Mouse (Mus musculus) embryonic facial prominence, embryonic 12.5 days (tissue): ENCODE results near the gene Camkv. TPM values are rescaled to one million over a fixed set of nuclear protein-coding genes. Genes with fewer than 3 reads are reported as not detected.

ENCODE experiments used
- ATAC-seq: fragments of 200-750 bp; cut with Nextera tagmentation; 2 replicates; pipeline ENCODE4 v1.8.0; 2017; ENCODE audit not compliant: insufficient number of reproducible peaks, insufficient read depth, low FRiP score, low TSS enrichment
- H3K27ac ChIP-seq: fragments of 300-500 bp; sonication (generic); 2 replicates; pipeline ENCODE4 v1.5.1; 2016; ENCODE audit warnings: mild to moderate bottlenecking
- H3K27me3 ChIP-seq: fragments of 300-500 bp; sonication (generic); 2 replicates; pipeline ENCODE4 v1.6.1; 2016; ENCODE audit warnings: mild to moderate bottlenecking, moderate library complexity
- H3K36me3 ChIP-seq: fragments of 300-500 bp; sonication (generic); 2 replicates; pipeline ENCODE4 v1.6.1; 2016; ENCODE audit warnings: mild to moderate bottlenecking
- H3K4me1 ChIP-seq: fragments of 300-500 bp; sonication (generic); 2 replicates; pipeline ENCODE4 v1.6.1; 2016
- H3K4me2 ChIP-seq: fragments of 300-500 bp; sonication (generic); replicated peaks from 2 replicates; pipeline ENCODE4 v1.6.1; 2016; ENCODE audit warnings: mild to moderate bottlenecking, moderate library complexity
- H3K4me3 ChIP-seq: fragments of 300-500 bp; sonication (generic); 2 replicates; pipeline ENCODE4 v1.5.1; 2016; ENCODE audit warnings: mild to moderate bottlenecking
- H3K9ac ChIP-seq: fragments of 300-500 bp; sonication (generic); 2 replicates; pipeline ENCODE4 v1.6.1; 2016; ENCODE audit warnings: mild to moderate bottlenecking, moderate library complexity
- H3K9me3 ChIP-seq: fragments of 300-500 bp; sonication (generic); 2 replicates; pipeline ENCODE4 v1.6.1; 2016; ENCODE audit warnings: mild to moderate bottlenecking, moderate library complexity
- WGBS: fragments of 180-500 bp; shearing (Covaris S2); methylation state at CpG from one replicate; pipeline ENCODE4 v1.1.7; 2016; 5-methylcytosine and 5-hydroxymethylcytosine counted together
- polyA plus RNA-seq: library from polyadenylated mRNA; unstranded; fragments of >200 nt; fragmentation: Nextera tagmentation; extraction: Ambion mirVana; gene quantifications from 2 replicates; pipeline ENCODE4 v1.2.1, GENCODE M21; 2016

Gene Camkv
- polyA plus RNA-seq, 1 experiment from 2014 or later = 7.0 TPM

DNA sequence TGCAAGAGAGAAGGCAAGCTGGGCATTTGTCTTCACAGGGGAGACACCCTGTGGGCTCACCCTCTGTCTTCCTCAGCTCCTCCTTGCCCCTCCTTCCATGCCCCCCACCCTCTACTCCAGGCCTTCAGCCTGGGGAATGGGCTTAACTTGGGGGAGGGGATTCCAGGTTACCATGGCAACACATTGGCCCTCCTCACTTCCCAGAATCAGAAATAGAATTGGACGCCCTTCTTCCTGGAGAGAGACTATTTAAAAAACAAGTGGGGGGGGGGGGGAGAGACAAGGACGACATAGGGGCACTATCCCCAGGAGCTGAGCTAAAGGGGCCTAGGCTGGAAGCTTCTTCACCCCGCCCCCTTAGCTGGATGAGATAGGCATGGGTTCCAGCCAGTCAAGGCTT is 10.2 kb upstream of the Camkv start:
- H3K4me3 ChIP-seq = no peak overlapping the region
- H3K27ac ChIP-seq = no peak overlapping the region
- no peak overlapping the region for H3K4me2 ChIP-seq
- H3K9me3 ChIP-seq = no peaks in the 10 kb centered on the region
- H3K27me3 ChIP-seq = 0 out of 2 replicates have a peak, but pooled peaks cover 6% of the 10 kb centered on the region
- 41% methylated on average over 3 of the region's 3 CpGs for WGBS
- H3K4me1 ChIP-seq = 0 out of 2 replicates have a peak, but pooled peaks cover 8% of the 10 kb centered on the region
- no peaks in the 10 kb centered on the region for H3K36me3 ChIP-seq
- ATAC-seq = no peak
- peak overlapping the region; percentile 40 for H3K9ac ChIP-seq

GRCm38 (mm10) chr9:107926920-107927420 is 8.5 kb upstream of the Camkv start:
- H3K4me2 ChIP-seq = no peak overlapping the region
- ATAC-seq = no peak
- 39% methylated on average over 9 of the region's 9 CpGs for WGBS
- no peak overlapping the region for H3K9ac ChIP-seq
- no peaks in the 10 kb centered on the region for H3K9me3 ChIP-seq
- H3K4me3 ChIP-seq = no peak overlapping the region
- H3K36me3 ChIP-seq = no peaks in the 10 kb centered on the region
- no peak overlapping the region for H3K27ac ChIP-seq
- H3K27me3 ChIP-seq = 0 out of 2 replicates have a peak, but pooled peaks cover 6% of the 10 kb centered on the region
- 0 out of 2 replicates have a peak, but pooled peaks cover 8% of the 10 kb centered on the region for H3K4me1 ChIP-seq

- H3K9me3 ChIP-seq = no peaks in the 10 kb centered on the region
- no peaks in the 10 kb centered on the region for H3K36me3 ChIP-seq
- 0 out of 2 replicates have a peak, but pooled peaks cover 6% of the 10 kb centered on the region for H3K27me3 ChIP-seq
- no peak for ATAC-seq
- 0 out of 2 replicates have a peak, but pooled peaks cover 8% of the 10 kb centered on the region for H3K4me1 ChIP-seq
- no peak overlapping the region for H3K9ac ChIP-seq
- no peak overlapping the region for H3K4me2 ChIP-seq
- no peak overlapping the region for H3K27ac ChIP-seq
- no peak overlapping the region for H3K4me3 ChIP-seq
- 76% methylated on average over 5 of the region's 5 CpGs for WGBS
Measured at GRCm38 (mm10) chr9:107927749-107928148, 7.7 kb upstream of the Camkv start.

GRCm38 (mm10) chr9:107928169-107928568 is 7.3 kb upstream of the Camkv start, which contains the start of gene Actl11:
Gene Actl11 (plus strand): TSS chr9:107928469.
- no peak for ATAC-seq
- 0 out of 2 replicates have a peak, but pooled peaks cover 6% of the 10 kb centered on the region for H3K27me3 ChIP-seq
- H3K9me3 ChIP-seq = no peaks in the 10 kb centered on the region
- H3K4me2 ChIP-seq = no peak within 1 kb of the TSS
- H3K27ac ChIP-seq = no peak within 1 kb of the TSS
- WGBS = 82% methylated on average over 3 of the region's 3 CpGs
- H3K36me3 ChIP-seq = no peaks in the 10 kb centered on the region
- no peak within 1 kb of the TSS for H3K4me3 ChIP-seq
- no peak within 1 kb of the TSS for H3K9ac ChIP-seq
- H3K4me1 ChIP-seq = 0 out of 2 replicates have a peak, but pooled peaks cover 8% of the 10 kb centered on the region

DNA sequence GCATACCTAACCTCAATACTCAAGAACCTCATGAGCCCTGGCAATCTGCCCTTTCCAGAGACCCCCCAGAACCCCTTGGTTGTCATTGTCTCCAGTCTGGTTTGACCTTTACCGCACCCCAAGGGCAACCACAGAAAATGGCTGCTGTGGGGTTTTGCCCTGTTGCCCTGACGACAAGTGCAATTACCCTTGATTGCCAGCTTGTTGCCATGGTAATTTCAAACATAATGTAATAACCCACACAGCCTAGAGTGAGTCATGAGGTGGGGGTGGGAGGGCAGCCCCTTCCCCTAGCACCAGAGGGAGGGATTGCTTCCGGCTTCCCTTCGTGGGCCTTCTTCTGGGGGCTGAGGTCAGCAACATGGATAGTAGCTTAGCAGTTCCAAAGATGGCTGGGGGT is 3.3 kb upstream of the Camkv start:
- no peak for ATAC-seq
- 54% methylated on average over 4 of the region's 4 CpGs for WGBS
- H3K27ac ChIP-seq = no peak overlapping the region

DNA sequence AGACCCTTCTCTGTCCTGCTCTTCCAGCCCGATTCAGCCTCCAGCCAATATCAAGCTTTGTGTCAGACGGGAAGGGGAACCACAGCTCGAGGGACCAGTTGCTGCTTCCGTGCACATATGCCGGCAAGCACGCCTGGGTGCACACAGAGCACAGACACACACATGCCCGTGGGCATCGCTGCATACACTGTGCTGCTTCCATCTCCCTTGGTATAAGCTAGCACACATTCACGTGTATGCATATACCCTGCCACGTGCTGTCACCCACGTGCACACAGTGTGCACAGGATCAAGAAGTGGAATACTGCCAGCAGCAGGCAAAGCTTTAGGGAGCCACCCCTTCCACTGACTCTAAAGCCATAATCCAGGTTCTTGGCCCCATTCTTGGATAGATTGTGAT is 1.3 kb upstream of the Camkv start:
- H3K9ac ChIP-seq = no peak overlapping the region
- H3K4me2 ChIP-seq = no peak overlapping the region
- 86% methylated on average over 11 of the region's 11 CpGs for WGBS
- H3K27me3 ChIP-seq = peaks cover 28% of the 10 kb centered on the region
- no peaks in the 10 kb centered on the region for H3K9me3 ChIP-seq
- H3K4me1 ChIP-seq = peaks cover 15% of the 10 kb centered on the region
- H3K4me3 ChIP-seq = no peak overlapping the region
- no peak overlapping the region for H3K27ac ChIP-seq
- ATAC-seq = no peak
- no peaks in the 10 kb centered on the region for H3K36me3 ChIP-seq

More for the DNA sequence above, 3.3 kb upstream of the Camkv start:
- Histone ChIP-seq H3K4me2 (no peak overlapping the region), H3K4me3 (no peak overlapping the region), H3K27me3 (peaks cover 25% of the 10 kb centered on the region), H3K9me3 (no peaks in the 10 kb centered on the region), H3K36me3 (no peaks in the 10 kb centered on the region), H3K9ac (no peak overlapping the region), H3K4me1 (peaks cover 15% of the 10 kb centered on the region)

DNA sequence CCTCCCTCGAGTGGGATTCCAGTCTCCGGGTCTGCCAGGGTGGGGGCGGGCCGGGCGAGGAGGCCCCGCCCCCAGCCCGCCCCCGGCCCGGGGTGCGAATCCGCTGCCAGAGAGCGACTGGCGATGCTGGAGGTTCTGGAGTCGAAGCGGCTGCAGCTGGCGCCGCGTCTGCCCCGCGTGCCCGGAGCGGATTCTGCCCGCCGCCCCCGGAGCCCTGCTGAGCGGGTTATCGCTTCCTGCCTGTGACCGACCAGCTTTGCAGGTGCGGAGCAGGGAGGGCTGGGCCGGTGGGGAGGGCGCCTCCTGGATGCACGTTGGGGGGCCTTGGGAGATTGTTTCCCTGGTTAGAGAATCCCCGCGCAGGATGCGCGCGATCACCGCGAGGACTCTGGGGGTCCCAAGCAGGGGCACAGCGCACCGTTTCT is 328 bp downstream of the Camkv start:
- Histone ChIP-seq H3K27me3 (peaks cover 28% of the 10 kb centered on the region), H3K36me3 (no peaks in the 10 kb centered on the region), H3K4me3 (peak overlapping the region; percentile 53), H3K4me2 (peak overlapping the region; percentile 92), H3K9ac (peak overlapping the region; percentile 56), H3K27ac (no peak overlapping the region), H3K4me1 (peaks cover 15% of the 10 kb centered on the region), H3K9me3 (no peaks in the 10 kb centered on the region)
- WGBS = under 1% methylated on average over 41 of the region's 41 CpGs
- no peak for ATAC-seq

DNA sequence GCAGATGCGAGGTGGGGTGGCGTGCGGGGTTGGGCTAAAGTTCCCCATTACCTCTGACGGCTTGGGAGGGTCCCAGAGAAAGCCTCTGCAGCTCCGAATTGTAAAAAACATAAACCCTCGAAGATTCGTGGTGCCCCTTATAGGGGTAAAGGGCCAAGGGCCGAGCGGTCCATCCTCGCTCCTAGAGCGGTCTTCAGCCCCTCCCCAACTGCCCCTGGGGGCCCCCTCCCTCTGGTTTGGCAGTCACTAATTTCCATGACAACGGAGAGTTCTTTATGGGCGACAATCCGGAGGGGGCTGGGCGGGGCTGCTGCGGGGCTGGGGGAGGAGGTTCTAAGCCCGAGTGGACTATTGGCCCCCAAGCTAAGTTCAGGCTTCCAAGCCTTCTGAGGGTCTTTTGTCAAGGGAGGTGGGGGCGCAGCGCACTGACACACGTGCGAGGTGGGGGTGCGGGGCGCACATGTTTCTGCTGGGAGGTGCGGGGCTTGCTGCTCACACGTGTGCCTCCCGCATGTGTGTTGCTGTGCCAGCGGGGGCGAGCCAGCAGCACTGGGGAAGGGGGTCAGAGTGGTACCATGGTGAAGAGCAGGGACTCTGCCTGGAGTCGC is 845 bp downstream of the Camkv start:
- Histone ChIP-seq H3K27me3 (peaks cover 28% of the 10 kb centered on the region), H3K4me3 (peak overlapping the region; percentile 53), H3K9ac (peak overlapping the region; percentile 56), H3K27ac (no peak overlapping the region), H3K4me1 (peaks cover 15% of the 10 kb centered on the region), H3K4me2 (peak overlapping the region; percentile 92), H3K36me3 (no peaks in the 10 kb centered on the region), H3K9me3 (no peaks in the 10 kb centered on the region)
- ATAC-seq = no peak
- under 1% methylated on average over 29 of the region's 29 CpGs for WGBS

- H3K9me3 ChIP-seq = no peaks in the 10 kb centered on the region
- peak overlapping the region; percentile 53 for H3K4me3 ChIP-seq
- 0 out of 2 replicates have a peak overlapping the region, but pooled peaks have one; percentile 56 for H3K9ac ChIP-seq
- 14% methylated on average over 3 of the region's 3 CpGs for WGBS
- no peak overlapping the region for H3K27ac ChIP-seq
- peak overlapping the region; percentile 92 for H3K4me2 ChIP-seq
- H3K27me3 ChIP-seq = peaks cover 28% of the 10 kb centered on the region
- H3K4me1 ChIP-seq = peaks cover 15% of the 10 kb centered on the region
- ATAC-seq = no peak
- no peaks in the 10 kb centered on the region for H3K36me3 ChIP-seq
Measured at GRCm38 (mm10) chr9:107936831-107937230, 1.4 kb downstream of the Camkv start.

DNA sequence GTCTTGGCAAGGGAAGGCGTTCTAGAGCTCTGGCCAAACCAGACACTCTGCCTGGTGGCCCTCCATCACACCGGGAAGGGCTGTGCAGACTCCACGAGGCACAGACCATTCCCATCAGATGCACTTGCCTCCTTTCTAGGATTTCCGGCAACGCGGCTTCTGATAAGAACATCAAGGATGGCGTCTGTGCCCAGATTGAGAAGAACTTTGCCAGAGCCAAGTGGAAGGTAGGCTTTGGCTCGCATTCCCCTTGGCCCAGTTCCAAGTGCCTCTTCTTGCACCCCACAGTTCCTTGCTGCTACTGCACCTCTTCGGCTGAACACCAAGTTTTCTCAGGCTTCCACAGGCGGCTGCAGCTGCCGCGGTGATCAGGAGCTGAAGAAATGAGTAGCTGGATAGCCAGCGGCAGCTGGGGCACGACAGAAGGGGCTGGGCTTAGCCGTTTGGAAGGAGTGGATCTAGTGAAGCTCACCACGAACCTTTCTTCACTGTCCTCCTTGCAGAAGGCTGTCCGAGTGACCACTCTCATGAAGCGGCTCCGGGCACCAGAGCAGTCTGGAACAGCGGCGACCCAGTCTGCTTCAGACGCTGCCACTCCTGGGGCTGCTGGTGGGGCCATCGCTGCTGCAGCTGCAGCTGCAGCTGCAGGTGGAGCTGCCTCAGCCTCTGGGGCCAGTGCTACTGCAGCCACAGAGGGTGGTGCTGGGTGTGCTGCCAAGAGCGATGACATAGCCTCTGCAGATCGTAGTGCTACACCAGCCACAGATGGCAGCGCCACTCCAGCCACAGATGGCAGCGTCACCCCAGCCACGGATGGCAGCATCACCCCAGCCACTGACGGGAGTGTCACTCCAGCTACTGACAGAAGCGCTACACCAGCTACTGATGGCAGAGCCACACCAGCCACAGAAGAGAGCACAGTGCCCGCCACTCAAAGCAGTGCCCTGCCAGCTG is 12.0 kb downstream of the Camkv start:
- Histone ChIP-seq H3K27ac (no peak overlapping the region), H3K4me3 (no peak overlapping the region), H3K4me2 (no peak overlapping the region), H3K9ac (no peak overlapping the region), H3K4me1 (peaks cover 12% of the 10 kb centered on the region), H3K9me3 (no peaks in the 10 kb centered on the region), H3K27me3 (no peaks in the 10 kb centered on the region), H3K36me3 (no peaks in the 10 kb centered on the region)
- no peak for ATAC-seq
- 90% methylated on average over 31 of the region's 31 CpGs for WGBS

DNA sequence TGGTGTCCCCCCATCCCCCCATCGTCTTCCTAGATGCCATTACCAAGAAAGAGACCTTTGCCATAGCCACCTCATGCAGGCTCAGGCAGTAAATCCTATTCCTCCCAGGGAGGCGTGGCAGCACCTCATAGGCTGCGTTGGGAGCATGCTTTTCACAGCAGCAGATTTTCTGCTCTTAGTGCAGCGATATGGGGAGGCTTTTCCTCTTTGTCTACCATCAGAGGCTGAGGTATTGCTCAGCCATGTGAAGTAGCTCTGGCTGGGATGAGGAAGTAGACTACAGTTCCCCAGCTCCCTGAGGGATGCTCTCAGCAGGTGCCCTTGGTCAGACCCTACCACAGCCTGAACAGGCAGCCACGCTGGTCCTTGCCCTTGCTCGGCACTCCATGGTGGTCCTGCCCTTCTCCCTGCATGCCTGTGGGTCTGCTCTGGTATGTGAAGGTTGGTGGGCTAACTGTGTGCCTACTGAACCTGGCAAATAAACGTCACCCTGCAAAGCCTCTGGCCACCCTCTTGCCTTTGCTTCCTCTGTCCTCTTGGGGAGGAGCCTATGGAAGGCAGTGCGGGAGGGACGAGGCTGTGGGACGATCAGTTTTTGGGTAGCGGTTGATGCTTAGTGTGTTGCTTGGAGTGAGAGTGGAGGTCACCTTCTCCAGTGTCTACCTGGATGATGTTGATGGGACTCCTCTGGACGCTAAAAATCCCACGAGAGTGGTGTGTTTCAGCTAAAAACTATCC is 13.9 kb downstream of the Camkv start:
- Histone ChIP-seq H3K4me3 (no peak overlapping the region), H3K9ac (no peak overlapping the region), H3K9me3 (no peaks in the 10 kb centered on the region), H3K27me3 (no peaks in the 10 kb centered on the region), H3K4me2 (no peak overlapping the region), H3K27ac (no peak overlapping the region), H3K36me3 (no peaks in the 10 kb centered on the region), H3K4me1 (peaks cover 12% of the 10 kb centered on the region)
- ATAC-seq = no peak
- WGBS = 77% methylated on average over 13 of the region's 13 CpGs
